Mouse (Mus musculus) intestine, embryonic 16.5 days (tissue): ENCODE results near the gene Lypd5. TPM values are rescaled to one million over a fixed set of nuclear protein-coding genes. Genes with fewer than 3 reads are reported as not detected.
A peak's percentile ranks its signal among the peaks of the same experiment; 100 is the strongest.

Source experiments
- ATAC-seq: fragments of 200-750 bp; cut with Nextera tagmentation; 2 replicates; pipeline ENCODE4 v1.8.0; 2017; ENCODE audit warnings: moderate TSS enrichment, moderate library complexity
- H3K27ac ChIP-seq: fragments of 300-500 bp; sonication (generic); 2 replicates; pipeline ENCODE4 v1.5.1; 2014; ENCODE audit warnings: mild to moderate bottlenecking, low read length
- H3K27me3 ChIP-seq: fragments of 300-500 bp; sonication (generic); replicated peaks from 2 replicates; pipeline ENCODE4 v1.6.1; 2014; ENCODE audit warnings: low read length, control low read depth, mixed read lengths; ENCODE audit not compliant: control insufficient read depth, insufficient read depth
- H3K36me3 ChIP-seq: fragments of 300-500 bp; sonication (generic); 2 replicates; pipeline ENCODE4 v1.6.1; 2014; ENCODE audit warnings: low read length, control low read depth; ENCODE audit not compliant: control insufficient read depth, insufficient read depth
- H3K4me1 ChIP-seq: fragments of 300-500 bp; sonication (generic); 2 replicates; pipeline ENCODE4 v1.6.1; 2014; ENCODE audit warnings: low read length, control low read depth, mixed read lengths; ENCODE audit not compliant: control insufficient read depth, insufficient read depth
- H3K4me2 ChIP-seq: fragments of 300-500 bp; sonication (generic); 2 replicates; pipeline ENCODE4 v1.6.1; 2014; ENCODE audit warnings: low read depth, low read length, control low read depth
- H3K4me3 ChIP-seq: fragments of 300-500 bp; sonication (generic); 2 replicates; pipeline ENCODE4 v1.5.1; 2014; ENCODE audit warnings: mild to moderate bottlenecking, low read length
- H3K9ac ChIP-seq: fragments of 300-500 bp; sonication (generic); 2 replicates; pipeline ENCODE4 v1.6.1; 2014; ENCODE audit warnings: low read depth, low read length
- H3K9me3 ChIP-seq: fragments of 300-500 bp; sonication (generic); 2 replicates; pipeline ENCODE4 v1.6.1; 2016; ENCODE audit warnings: low read length, control low read depth; ENCODE audit not compliant: control insufficient read depth
- WGBS: fragments of 180-500 bp; shearing (Covaris S2); extraction: QIAGEN DNeasy Blood & Tissue Kit; methylation state at CpG from one replicate; pipeline ENCODE4 v1.1.7; 2014; 5-methylcytosine and 5-hydroxymethylcytosine counted together
- polyA plus RNA-seq: library from polyadenylated mRNA; unstranded; fragments of >200 nt; fragmentation: Nextera tagmentation; extraction: Ambion mirVana; gene quantifications from 2 replicates; pipeline ENCODE4 v1.2.1, GENCODE M21; 2015

Gene Lypd5
- polyA plus RNA-seq, 1 experiment from 2014 or later: not detected

DNA sequence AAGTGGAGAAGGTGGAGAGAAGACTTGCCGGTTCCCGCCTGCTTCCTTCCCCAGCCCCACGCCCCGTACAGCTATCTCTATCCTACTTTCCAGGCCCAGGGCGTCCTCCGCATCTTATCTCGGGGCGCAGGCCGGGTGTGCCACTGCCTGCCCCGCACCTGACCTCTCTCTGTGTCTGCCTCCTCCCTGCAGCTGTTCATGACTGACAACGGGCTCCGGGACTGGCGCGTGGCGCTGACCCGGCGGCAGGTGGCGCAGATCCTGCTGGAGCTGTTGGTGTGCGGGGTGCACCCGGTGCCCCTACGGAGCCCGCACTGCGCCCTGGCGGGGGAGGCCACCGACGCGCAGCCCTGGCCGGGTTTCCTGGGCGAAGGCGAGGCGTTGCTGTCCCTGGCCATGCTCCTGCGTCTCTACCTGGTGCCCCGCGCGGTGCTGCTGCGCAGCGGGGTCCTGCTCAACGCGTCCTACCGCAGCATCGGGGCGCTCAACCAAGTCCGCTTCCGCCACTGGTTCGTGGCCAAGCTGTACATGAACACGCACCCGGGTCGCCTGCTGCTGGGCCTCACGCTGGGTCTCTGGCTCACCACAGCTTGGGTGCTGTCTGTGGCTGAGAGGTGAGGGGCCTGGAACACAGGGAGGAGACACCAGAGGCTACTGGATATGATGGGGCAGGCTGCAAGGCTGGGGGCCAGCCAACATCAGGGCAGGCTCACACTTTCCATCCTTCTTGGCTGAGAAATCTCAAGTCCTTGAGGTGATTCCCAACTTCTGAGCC lies 28.3 kb downstream of the Lypd5 start:
- Histone ChIP-seq H3K36me3 (no peaks in the 10 kb centered on the region), H3K9ac (peak overlapping the region; percentile 57), H3K4me1 (peaks cover 8% of the 10 kb centered on the region), H3K9me3 (no peaks in the 10 kb centered on the region), H3K4me2 (peak overlapping the region; percentile 61), H3K27ac (no peak overlapping the region), H3K27me3 (no peaks in the 10 kb centered on the region), H3K4me3 (peak overlapping the region; percentile 36)
- WGBS: 12% methylated on average over 49 of the region's 49 CpGs
- peak; percentile 95 for ATAC-seq

DNA sequence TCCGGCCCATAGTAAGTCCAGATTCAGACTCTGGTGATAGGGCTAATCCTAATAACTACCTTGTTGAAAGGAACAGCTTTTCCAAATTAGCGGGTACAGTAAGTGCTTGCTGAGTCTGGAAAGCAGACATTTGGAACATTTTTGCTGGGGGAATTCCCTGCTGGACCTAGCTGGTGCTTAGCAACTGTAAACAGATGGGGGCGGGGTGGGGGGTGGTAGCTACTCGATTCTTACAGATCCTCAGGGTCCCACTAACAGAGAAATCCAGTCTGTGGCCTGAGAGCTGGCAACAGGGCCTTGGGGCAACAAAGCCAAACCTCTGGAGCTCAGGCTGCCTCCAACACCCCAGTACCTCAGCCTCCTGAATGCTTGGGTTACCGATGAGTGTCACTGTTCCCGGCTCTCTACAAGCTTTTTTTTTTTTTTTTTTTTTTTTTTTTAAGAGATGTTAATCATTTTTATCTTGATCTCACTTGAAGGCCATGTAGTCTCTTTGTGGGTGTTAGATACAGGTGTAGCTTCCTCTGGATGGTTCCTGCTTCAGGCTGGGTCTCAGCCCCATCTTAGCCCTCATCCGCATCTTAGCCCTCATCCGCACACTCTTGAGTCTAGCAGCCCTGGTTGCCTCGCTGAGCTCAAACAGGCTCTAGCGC lies 29.2 kb downstream of the Lypd5 start:
- no peak overlapping the region for H3K27ac ChIP-seq
- no peak for ATAC-seq

DNA sequence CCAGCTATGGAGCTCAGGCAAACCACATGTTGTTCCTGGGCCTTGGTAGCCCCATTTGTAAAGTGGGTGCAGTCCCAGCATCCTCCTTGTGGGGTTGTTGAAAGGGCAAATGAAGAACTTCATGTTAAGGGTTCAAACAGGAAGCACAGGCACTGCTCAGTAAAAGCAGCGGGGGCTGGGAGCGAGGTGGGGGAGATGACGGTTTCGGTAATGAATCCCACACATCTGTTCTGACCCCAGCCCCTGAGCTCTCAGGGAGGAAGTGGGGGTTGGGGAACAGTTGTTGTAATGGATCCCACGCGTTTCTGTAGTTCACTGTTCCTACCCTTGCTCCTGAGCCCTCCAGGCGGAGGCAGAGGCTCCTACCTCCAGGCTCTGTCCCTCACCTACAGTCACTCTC lies 30.9 kb downstream of the Lypd5 start:
- WGBS: 39% methylated on average over 7 of the region's 7 CpGs
- no peak overlapping the region for H3K4me2 ChIP-seq
- ATAC-seq: no peak
- H3K27me3 ChIP-seq: no peaks in the 10 kb centered on the region
- H3K27ac ChIP-seq: no peak overlapping the region
- H3K9me3 ChIP-seq: no peaks in the 10 kb centered on the region
- no peak overlapping the region for H3K4me3 ChIP-seq
- no peaks in the 10 kb centered on the region for H3K36me3 ChIP-seq
- H3K9ac ChIP-seq: no peak overlapping the region
- H3K4me1 ChIP-seq: peaks cover 8% of the 10 kb centered on the region; the same call in 1 of the 2 replicates

More for the DNA sequence above, 29.2 kb downstream of the Lypd5 start:
- no peak overlapping the region for H3K4me2 ChIP-seq
- H3K4me3 ChIP-seq: no peak overlapping the region
- no peaks in the 10 kb centered on the region for H3K36me3 ChIP-seq
- no peaks in the 10 kb centered on the region for H3K27me3 ChIP-seq
- WGBS: 72% methylated on average over 10 of the region's 10 CpGs
- no peaks in the 10 kb centered on the region for H3K9me3 ChIP-seq
- H3K9ac ChIP-seq: no peak overlapping the region
- peaks cover 8% of the 10 kb centered on the region for H3K4me1 ChIP-seq

DNA sequence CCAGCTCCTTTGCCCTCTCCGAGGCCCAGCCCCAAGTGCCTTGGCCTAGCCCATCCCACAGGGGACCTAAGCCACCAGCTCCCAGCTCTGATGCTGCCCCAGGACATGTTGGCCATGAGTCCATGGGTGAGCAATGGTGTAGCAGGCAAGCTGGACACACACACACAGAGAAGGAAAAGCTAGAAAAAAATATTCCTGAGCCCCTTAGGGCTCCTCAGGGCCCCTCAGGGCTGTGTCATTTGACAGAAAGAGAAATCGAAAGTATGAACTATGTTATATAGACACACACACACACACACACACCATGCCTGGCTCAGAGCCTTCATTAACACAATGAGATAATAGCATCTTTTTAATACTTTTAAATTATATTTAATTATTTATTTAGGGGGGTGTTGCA lies 31.4 kb downstream of the Lypd5 start:
- WGBS: 61% methylated on average over 2 of the region's 2 CpGs
- H3K36me3 ChIP-seq: no peaks in the 10 kb centered on the region
- no peak overlapping the region for H3K27ac ChIP-seq
- H3K9ac ChIP-seq: no peak overlapping the region
- peaks cover 8% of the 10 kb centered on the region; the same call in 1 of the 2 replicates for H3K4me1 ChIP-seq
- no peak overlapping the region for H3K4me2 ChIP-seq
- no peak for ATAC-seq
- no peaks in the 10 kb centered on the region for H3K27me3 ChIP-seq
- H3K4me3 ChIP-seq: no peak overlapping the region
- no peaks in the 10 kb centered on the region for H3K9me3 ChIP-seq

DNA sequence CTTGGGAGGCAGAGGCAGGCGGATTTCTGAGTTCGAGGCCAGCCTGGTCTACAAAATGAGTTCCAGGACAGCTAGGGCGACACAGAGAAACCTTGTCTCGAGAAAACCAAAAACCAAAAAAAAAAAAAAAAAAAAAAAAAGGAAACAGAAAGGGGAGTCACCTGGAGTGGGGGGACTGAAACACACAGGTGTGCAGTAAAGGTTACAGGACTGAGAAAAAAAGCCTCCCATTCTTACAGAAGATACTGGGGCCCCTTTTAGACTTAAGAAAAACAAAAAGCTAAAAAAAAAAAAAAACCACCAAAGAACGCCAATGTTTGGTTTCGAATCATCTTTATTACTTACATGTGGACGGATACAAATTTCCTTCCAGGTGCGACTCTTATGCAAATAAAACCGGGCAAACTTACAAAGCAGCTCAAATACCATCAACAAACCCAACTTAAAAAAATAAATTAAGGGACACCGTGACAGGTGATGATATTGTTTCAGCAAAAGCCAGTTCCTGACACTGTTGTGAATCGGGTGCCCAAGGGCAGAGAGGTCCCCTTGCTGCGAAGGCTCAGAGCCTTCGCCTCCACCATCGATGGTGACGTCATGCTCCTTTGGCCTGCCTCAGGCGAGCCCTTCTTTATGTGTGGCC lies 33.9 kb downstream of the Lypd5 start:
- no peak overlapping the region for H3K9ac ChIP-seq
- no peaks in the 10 kb centered on the region for H3K4me1 ChIP-seq
- no peaks in the 10 kb centered on the region for H3K27me3 ChIP-seq
- no peak for ATAC-seq
- H3K9me3 ChIP-seq: no peaks in the 10 kb centered on the region
- H3K36me3 ChIP-seq: no peaks in the 10 kb centered on the region
- H3K27ac ChIP-seq: no peak overlapping the region
- H3K4me3 ChIP-seq: no peak overlapping the region
- H3K4me2 ChIP-seq: no peak overlapping the region
- WGBS: 77% methylated on average over 16 of the region's 16 CpGs

DNA sequence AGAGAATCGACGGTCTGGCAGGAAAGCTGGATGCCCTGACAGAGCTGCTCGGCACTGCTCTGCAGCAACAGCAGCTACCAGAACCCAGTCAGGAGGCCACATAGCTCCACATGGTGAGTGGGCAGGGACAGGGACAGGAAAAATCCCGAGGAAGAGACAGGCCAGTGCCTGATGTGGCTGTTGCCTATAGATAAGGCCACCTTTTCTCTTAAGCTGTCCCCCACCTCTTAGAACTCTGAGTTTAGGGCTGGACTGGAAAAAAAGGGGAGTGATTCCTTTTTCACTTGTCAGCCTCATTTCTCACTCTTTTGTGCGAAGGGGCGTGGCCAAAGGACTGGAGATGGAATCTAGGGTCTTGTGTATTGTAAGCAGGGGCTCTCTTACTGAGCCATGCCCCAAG lies 35.1 kb downstream of the Lypd5 start:
- Histone ChIP-seq H3K4me3 (no peak overlapping the region), H3K9ac (no peak overlapping the region), H3K27ac (no peak overlapping the region), H3K36me3 (no peaks in the 10 kb centered on the region), H3K4me1 (no peaks in the 10 kb centered on the region), H3K27me3 (no peaks in the 10 kb centered on the region), H3K4me2 (no peak overlapping the region), H3K9me3 (no peaks in the 10 kb centered on the region)
- WGBS: 62% methylated on average over 6 of the region's 6 CpGs
- no peak for ATAC-seq

DNA sequence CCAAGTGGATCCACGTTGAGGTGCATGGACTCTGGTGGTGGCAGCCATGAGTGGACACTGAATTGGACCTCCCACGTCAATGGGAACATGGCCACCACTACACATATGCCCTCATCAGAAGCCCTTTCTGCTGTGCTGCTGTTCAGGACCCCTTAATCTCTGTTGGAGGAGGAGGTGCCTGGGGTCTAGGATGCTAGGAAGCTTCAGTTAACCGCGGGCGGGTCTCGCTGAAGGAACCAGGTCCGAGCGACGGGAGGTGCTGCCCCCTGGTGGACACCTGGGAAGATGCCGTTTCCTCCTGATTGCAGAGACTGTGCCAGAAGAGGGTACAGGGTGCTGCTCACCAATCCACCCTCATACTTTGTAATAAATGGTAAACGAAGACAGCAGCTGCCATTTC lies 35.8 kb downstream of the Lypd5 start:
- Histone ChIP-seq H3K27ac (no peak overlapping the region), H3K4me1 (no peaks in the 10 kb centered on the region), H3K9ac (no peak overlapping the region), H3K36me3 (no peaks in the 10 kb centered on the region), H3K27me3 (no peaks in the 10 kb centered on the region), H3K4me2 (no peak overlapping the region), H3K9me3 (no peaks in the 10 kb centered on the region), H3K4me3 (no peak overlapping the region)
- peak; percentile 49; the same call in 1 of the 2 replicates for ATAC-seq
- WGBS: 7% methylated on average over 11 of the region's 11 CpGs

DNA sequence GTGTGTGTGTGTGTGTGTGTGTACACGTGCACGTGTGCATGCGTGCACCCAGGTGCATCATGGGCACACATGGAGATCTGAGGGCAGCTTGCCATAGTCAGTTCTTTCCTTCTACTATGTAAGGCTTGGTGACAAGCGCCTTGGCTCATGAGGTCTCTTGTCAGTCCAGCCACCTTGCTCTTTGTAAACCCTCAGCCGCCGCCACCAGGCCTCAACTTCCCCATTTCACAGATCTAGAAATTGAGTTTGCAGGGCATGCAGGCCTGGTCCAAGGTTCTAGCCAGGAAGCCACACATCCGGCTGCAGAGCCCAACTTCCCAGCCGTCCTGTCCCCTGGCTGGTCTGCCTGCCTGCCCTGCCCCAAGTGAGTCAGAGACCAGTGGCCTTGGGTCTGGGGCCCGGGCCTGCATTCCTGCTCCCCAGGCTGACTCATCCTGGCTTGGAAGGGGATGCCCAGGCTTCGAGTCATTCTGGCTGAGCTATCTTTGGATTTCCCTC lies 38.1 kb downstream of the Lypd5 start:
- Histone ChIP-seq H3K27ac (no peak overlapping the region), H3K27me3 (no peaks in the 10 kb centered on the region), H3K4me3 (no peak overlapping the region), H3K4me1 (peaks cover 9% of the 10 kb centered on the region), H3K9me3 (no peaks in the 10 kb centered on the region), H3K9ac (no peak overlapping the region), H3K36me3 (no peaks in the 10 kb centered on the region), H3K4me2 (no peak overlapping the region)
- WGBS: 67% methylated on average over 10 of the region's 10 CpGs
- ATAC-seq: no peak

DNA sequence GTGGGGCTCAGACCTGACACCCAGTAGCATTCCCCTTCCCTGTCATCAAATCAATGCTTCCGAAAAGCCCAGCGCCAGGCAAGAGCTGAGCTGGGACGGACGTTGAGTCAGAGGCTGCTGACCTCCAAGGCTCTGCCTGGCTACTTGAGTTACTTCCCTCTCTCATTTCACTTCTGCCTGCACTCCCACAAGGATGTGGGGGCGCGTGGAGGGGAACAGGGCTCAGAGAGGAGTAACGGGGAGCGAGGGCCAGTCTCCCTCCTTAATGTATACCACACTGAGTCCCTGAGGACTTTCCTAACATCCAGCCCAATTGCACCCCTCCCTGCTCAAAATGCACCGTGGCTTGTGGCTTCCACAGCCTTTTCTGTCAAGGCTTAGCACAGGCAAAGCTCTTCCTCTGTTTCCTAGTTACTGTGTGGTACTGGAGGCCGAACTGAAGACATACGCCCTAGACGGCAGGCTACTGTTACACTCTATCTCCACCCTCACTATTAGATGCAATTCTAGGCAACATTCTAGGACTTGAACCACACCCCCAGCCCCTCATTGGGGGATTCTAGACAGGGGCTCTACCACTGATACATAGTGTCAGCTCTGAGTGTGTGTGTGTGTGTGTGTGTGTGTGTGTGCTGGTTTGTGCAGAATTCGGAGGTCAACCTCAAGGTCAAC lies 40.7 kb downstream of the Lypd5 start:
- no peak overlapping the region for H3K9ac ChIP-seq
- no peaks in the 10 kb centered on the region for H3K36me3 ChIP-seq
- no peak overlapping the region for H3K4me3 ChIP-seq
- WGBS: 71% methylated on average over 13 of the region's 13 CpGs
- no peak overlapping the region for H3K4me2 ChIP-seq
- H3K27ac ChIP-seq: no peak overlapping the region
- no peaks in the 10 kb centered on the region for H3K27me3 ChIP-seq
- no peak for ATAC-seq
- no peaks in the 10 kb centered on the region for H3K9me3 ChIP-seq
- peaks cover 9% of the 10 kb centered on the region for H3K4me1 ChIP-seq
